Mouse (Mus musculus) heart, postnatal 0 days (tissue): ENCODE measurements around the gene Olfr547.

Experiments used
- CTCF ChIP-seq: IDR thresholded peaks from 2 replicates; pipeline ENCODE4 v1.5.1; 2016; ENCODE audit warnings: antibody characterized with exemption, control low read depth, low read depth
- EP300 ChIP-seq: IDR thresholded peaks from 2 replicates; pipeline ENCODE4 v1.6.1; 2016; ENCODE audit warnings: antibody characterized with exemption, low read depth

DNA sequence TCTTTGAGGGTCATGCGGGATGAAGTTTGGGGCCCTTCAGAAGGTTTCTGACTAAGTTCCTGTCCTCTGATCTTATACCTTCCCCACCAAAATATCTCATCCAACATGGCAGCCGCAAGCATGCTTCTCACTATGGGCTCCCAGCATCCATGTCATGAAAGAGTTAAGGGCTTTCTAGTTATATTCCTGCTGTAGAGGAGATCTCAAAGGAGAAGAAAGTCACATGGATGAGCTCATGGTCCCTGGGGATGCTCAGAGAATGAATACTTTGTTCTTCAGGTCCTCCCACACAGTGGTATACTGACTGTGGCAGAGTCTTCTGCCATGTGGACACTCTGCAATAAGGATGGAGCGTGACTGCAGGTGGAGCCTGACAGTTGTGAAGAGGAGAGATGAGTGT lies 15.0 kb downstream of the Olfr547 start, which contains the start of gene Olfr549:
- no peak for TF ChIP-seq CTCF
- TF ChIP-seq EP300, result no peak
